Mouse (Mus musculus) neural tube, embryonic 14.5 days (tissue): ENCODE results near the gene Unc13c. TPM values are rescaled to one million over a fixed set of nuclear protein-coding genes. Genes with fewer than 3 reads are reported as not detected.

ENCODE experiments used
- ATAC-seq: fragments of 200-750 bp; cut with Nextera tagmentation; 2 replicates; pipeline ENCODE4 v1.8.0; 2017; ENCODE audit warnings: low read depth, mild to moderate bottlenecking, moderate TSS enrichment, moderate library complexity
- H3K27ac ChIP-seq: fragments of 300-500 bp; sonication (generic); 2 replicates; pipeline ENCODE4 v1.5.1; 2014; ENCODE audit warnings: low read depth, mild to moderate bottlenecking, control low read depth, low read length, moderate library complexity, mixed read lengths
- H3K27me3 ChIP-seq: fragments of 300-500 bp; sonication (generic); 2 replicates; pipeline ENCODE4 v1.6.1; 2014; ENCODE audit warnings: low read length; ENCODE audit not compliant: control insufficient read depth, insufficient read depth
- H3K36me3 ChIP-seq: fragments of 300-500 bp; sonication (generic); 2 replicates; pipeline ENCODE4 v1.6.1; 2014; ENCODE audit warnings: low read length, mixed read lengths; ENCODE audit not compliant: control insufficient read depth, insufficient read depth
- H3K4me1 ChIP-seq: fragments of 300-500 bp; sonication (generic); 2 replicates; pipeline ENCODE4 v1.6.1; 2014; ENCODE audit warnings: low read length; ENCODE audit not compliant: control insufficient read depth, insufficient read depth
- H3K4me2 ChIP-seq: fragments of 300-500 bp; sonication (generic); 2 replicates; pipeline ENCODE4 v1.6.1; 2014; ENCODE audit warnings: mild to moderate bottlenecking, low read depth, low read length, control low read depth
- H3K4me3 ChIP-seq: fragments of 300-500 bp; sonication (generic); 2 replicates; pipeline ENCODE4 v1.5.1; 2014; ENCODE audit warnings: low read depth, low read length, control low read depth, mixed read lengths
- H3K9ac ChIP-seq: fragments of 300-500 bp; sonication (generic); replicated peaks from 2 replicates; pipeline ENCODE4 v1.6.1; 2014; ENCODE audit warnings: low read depth, mild to moderate bottlenecking, control low read depth, low read length, mixed read lengths
- H3K9me3 ChIP-seq: fragments of 300-500 bp; sonication (generic); 2 replicates; pipeline ENCODE4 v1.6.1; 2016; ENCODE audit warnings: low read length; ENCODE audit not compliant: control insufficient read depth
- WGBS: fragments of 180-500 bp; shearing (Covaris S2); extraction: QIAGEN DNeasy Blood & Tissue Kit; methylation state at CpG from one replicate; pipeline ENCODE4 v1.1.7; 2014; 5-methylcytosine and 5-hydroxymethylcytosine counted together
- polyA plus RNA-seq: library from polyadenylated mRNA; unstranded; fragments of >200 nt; fragmentation: Nextera tagmentation; extraction: Ambion mirVana; gene quantifications from 2 replicates; pipeline ENCODE4 v1.2.1, GENCODE M21; 2014

The Unc13c gene
- polyA plus RNA-seq, 1 experiment from 2014 or later, result 9.8 TPM

DNA sequence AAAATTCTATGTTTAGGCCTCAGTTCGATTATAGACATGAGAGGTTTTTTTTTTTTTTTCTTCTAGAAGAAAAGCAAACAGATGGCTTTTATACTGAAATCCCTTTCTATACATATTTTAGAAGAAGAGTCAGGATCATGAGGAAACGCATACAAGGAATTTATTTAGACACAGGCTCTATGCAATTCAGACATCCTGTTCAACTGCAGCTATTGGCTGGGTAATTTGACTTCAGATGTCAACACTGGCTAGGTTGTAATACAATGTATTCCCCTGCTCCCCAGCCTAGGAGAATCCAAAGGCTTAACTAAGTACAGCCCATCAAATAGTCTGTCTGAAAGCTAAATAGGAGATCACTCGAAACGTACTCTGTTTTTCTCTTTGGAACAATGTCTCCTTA, 355.9 kb downstream of the Unc13c start:
- no peak for ATAC-seq
- WGBS, result 84% methylated on average over 4 of the region's 4 CpGs
- Histone ChIP-seq H3K9me3 (no peaks in the 10 kb centered on the region), H3K4me1 (no peaks in the 10 kb centered on the region), H3K27ac (no peak overlapping the region), H3K4me3 (no peak overlapping the region), H3K27me3 (no peaks in the 10 kb centered on the region), H3K36me3 (no peaks in the 10 kb centered on the region), H3K9ac (no peak overlapping the region), H3K4me2 (no peak overlapping the region)

DNA sequence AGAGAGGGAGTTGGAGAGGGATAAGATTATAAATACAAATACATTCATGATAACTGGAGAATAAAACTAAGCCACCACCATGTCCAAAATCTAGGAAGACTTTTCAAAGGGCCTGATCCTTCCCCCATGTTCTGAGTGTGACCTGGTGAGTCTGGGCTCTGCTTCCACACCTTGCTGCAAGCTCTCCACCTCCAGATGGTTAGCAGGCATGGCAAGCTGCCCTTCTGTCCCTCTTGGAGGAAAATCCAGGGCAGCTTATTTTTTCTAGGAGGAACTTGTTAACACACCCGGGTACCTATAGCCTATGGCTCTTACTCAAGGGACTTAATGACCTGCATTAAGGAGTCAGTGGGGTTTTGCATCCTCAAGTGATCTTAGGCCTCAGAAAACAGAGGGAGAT, 364.8 kb downstream of the Unc13c start:
- H3K4me1 ChIP-seq, result no peaks in the 10 kb centered on the region
- no peak overlapping the region for H3K27ac ChIP-seq
- H3K4me2 ChIP-seq, result no peak overlapping the region
- no peak for ATAC-seq
- 67% methylated on average over 1 of the region's 1 CpGs for WGBS
- no peaks in the 10 kb centered on the region for H3K36me3 ChIP-seq
- no peak overlapping the region for H3K9ac ChIP-seq
- H3K4me3 ChIP-seq, result no peak overlapping the region
- no peaks in the 10 kb centered on the region for H3K27me3 ChIP-seq
- no peaks in the 10 kb centered on the region for H3K9me3 ChIP-seq

DNA sequence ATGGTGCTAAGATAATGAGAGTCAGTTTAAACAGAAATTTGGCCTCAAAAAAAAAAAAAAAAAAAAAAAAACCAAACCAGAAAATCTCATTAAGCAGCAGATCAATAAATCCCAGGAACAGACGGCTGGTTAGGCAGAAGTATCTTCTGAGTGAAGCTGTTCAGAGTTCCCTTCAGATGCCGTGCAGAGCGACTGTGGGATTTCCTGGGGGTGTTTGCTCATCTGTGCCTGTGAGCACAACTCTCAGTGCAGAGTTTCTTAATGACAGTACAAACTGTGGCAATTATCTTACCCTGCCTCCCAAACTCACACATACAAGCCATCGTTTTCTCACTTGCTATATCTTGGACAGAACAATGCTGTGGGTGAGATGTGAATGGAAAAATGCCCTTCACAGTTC, 403.2 kb downstream of the Unc13c start:
- H3K9ac ChIP-seq, result no peak overlapping the region
- H3K4me3 ChIP-seq, result no peak overlapping the region
- H3K4me2 ChIP-seq, result no peak overlapping the region
- no peaks in the 10 kb centered on the region for H3K27me3 ChIP-seq
- H3K27ac ChIP-seq, result no peak overlapping the region
- ATAC-seq, result no peak
- no peaks in the 10 kb centered on the region for H3K36me3 ChIP-seq
- no peaks in the 10 kb centered on the region for H3K9me3 ChIP-seq
- WGBS, result 57% methylated on average over 4 of the region's 4 CpGs
- H3K4me1 ChIP-seq, result no peaks in the 10 kb centered on the region

DNA sequence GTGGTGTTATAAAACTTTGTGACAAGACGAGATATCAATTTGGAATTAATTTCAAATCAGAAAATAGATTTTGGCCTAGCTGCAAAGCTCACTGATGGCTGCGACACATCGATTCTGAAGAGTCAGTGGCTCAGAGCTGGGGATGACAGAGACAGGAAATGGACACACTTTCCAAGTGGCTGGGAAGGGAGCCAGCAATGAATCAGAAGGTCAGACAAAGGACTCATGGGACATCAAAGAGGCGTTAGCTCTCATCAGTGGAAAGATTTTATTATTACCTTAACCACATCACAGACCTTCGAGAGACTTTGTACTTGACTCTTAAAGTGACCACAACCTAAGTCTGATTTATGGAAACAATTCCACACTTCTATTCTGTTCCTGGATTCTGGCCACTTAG, 408.7 kb downstream of the Unc13c start:
- Histone ChIP-seq H3K9ac (no peak overlapping the region), H3K36me3 (no peaks in the 10 kb centered on the region), H3K27me3 (no peaks in the 10 kb centered on the region), H3K4me1 (no peaks in the 10 kb centered on the region), H3K4me2 (no peak overlapping the region), H3K9me3 (no peaks in the 10 kb centered on the region), H3K4me3 (no peak overlapping the region), H3K27ac (no peak overlapping the region)
- 44% methylated on average over 5 of the region's 5 CpGs for WGBS
- ATAC-seq, result no peak

DNA sequence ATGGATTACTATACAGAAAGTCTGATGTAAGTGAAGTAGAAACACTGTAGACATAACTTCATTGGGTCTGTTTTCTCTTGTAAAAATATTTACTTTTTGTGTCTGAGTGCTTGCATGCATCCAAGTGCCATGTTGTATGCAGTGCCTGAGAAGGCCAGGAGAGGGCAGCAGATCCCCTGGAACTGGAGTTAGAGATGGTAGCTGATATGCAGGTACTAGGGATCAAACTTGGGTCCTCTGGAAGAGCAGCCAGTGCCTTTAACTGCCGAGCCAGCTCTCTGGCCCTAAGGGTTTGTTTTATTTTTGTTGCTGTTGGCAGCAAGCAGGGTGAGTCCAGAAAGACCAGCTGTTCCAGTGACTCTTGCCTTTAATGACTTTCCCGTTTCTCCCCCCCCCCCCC, 411.0 kb downstream of the Unc13c start:
- no peak for ATAC-seq
- Histone ChIP-seq H3K9ac (no peak overlapping the region), H3K4me2 (no peak overlapping the region), H3K4me3 (no peak overlapping the region), H3K36me3 (no peaks in the 10 kb centered on the region), H3K27me3 (no peaks in the 10 kb centered on the region), H3K9me3 (no peaks in the 10 kb centered on the region), H3K27ac (no peak overlapping the region), H3K4me1 (no peaks in the 10 kb centered on the region)
- 57% methylated on average over 1 of the region's 2 CpGs for WGBS

DNA sequence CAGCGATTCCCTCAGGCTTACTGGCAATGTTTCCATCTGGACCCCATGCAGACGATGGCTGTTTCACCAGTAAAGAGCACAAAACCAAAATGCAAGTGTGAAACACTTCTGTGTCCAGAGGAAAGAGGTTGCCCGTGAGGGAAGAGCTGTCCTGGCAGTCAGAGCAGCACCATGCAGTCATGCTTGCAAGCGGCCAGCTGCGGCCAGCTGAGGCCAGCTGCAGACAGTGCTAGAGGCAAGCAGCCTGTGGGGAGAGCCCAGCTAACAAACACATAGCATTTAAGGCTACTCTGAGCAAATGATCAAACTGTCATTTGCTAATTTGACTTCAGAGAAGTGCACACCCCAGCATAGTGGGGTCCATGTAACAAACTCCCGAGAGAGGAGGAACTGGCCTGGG, 413.4 kb downstream of the Unc13c start:
- H3K4me2 ChIP-seq, result no peak overlapping the region
- 81% methylated on average over 6 of the region's 6 CpGs for WGBS
- no peak overlapping the region for H3K9ac ChIP-seq
- H3K27ac ChIP-seq, result no peak overlapping the region
- H3K9me3 ChIP-seq, result no peaks in the 10 kb centered on the region
- no peaks in the 10 kb centered on the region for H3K4me1 ChIP-seq
- ATAC-seq, result no peak
- H3K27me3 ChIP-seq, result no peaks in the 10 kb centered on the region
- no peak overlapping the region for H3K4me3 ChIP-seq
- no peaks in the 10 kb centered on the region for H3K36me3 ChIP-seq

DNA sequence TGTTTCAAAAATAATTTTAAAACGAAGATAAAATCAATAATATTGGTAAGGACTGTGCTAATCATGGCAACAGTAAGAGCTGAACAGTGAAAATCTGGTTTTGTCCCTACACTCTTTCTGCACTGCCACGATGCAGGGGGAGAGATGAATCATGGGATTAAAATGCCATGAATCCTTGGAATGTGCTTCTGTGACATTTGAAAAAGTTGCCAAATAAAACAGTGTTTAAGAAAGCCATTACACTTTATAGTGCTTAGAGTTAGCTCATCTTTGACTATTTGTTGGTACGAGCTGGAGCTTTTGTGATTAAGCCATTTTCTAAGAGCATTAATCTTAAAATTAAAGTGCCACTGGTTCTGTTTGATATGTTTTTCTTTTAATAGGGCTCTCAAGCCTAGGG, 496.2 kb downstream of the Unc13c start:
- ATAC-seq, result no peak
- Histone ChIP-seq H3K4me3 (no peak overlapping the region), H3K36me3 (no peaks in the 10 kb centered on the region), H3K9ac (no peak overlapping the region), H3K27me3 (no peaks in the 10 kb centered on the region), H3K4me2 (no peak overlapping the region), H3K9me3 (no peaks in the 10 kb centered on the region), H3K27ac (no peak overlapping the region), H3K4me1 (no peaks in the 10 kb centered on the region)
- WGBS, result 64% methylated on average over 3 of the region's 3 CpGs

DNA sequence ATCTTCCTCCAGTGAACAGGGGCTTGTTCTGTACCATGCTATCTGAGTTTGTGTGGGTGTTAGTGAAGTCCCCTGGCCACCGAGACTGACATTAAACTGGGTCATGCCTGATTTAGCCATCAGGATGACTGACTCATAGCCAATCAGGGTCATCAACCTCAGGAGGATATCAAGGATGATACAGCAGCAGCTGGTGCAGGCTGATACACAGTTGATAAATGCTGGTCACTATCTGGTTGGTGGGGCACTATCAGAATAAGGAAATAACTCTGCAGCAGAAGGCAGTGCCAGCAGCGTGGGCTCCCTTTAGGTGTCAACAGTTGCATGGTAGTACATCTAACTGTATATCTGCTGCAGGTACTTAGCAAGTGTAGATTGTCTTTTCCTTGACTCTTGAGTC, 506.7 kb downstream of the Unc13c start:
- no peaks in the 10 kb centered on the region for H3K36me3 ChIP-seq
- no peak overlapping the region for H3K4me2 ChIP-seq
- H3K27me3 ChIP-seq, result no peaks in the 10 kb centered on the region
- H3K9ac ChIP-seq, result no peak overlapping the region
- no peak overlapping the region for H3K4me3 ChIP-seq
- no peak for ATAC-seq
- no peak overlapping the region for H3K27ac ChIP-seq
- no peaks in the 10 kb centered on the region for H3K4me1 ChIP-seq
- 90% methylated on average over 2 of the region's 2 CpGs for WGBS
- no peaks in the 10 kb centered on the region for H3K9me3 ChIP-seq

DNA sequence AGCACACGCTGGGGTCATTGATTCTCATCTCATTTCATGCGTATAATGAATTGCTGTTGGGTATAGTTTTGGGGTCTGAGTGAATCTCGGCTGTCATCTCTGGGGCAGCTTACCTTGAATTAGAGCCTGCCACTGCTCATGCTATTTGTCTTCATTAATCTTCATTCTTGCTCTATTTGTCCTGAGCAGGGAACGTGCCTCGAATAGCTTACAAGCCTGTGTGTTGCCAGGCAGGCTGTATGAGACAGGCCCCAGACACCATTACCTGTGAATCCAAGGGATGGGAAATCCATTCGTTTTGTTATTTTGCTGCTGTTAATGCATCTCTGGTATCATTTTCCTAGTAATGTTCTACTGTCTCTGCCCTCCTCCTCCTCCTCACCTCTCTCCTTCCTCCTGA, 518.8 kb downstream of the Unc13c start:
- Histone ChIP-seq H3K4me1 (no peaks in the 10 kb centered on the region), H3K4me2 (no peak overlapping the region), H3K4me3 (no peak overlapping the region), H3K27me3 (no peaks in the 10 kb centered on the region), H3K9ac (no peak overlapping the region), H3K36me3 (no peaks in the 10 kb centered on the region), H3K27ac (no peak overlapping the region), H3K9me3 (no peaks in the 10 kb centered on the region)
- WGBS, result 66% methylated on average over 6 of the region's 6 CpGs
- no peak for ATAC-seq

DNA sequence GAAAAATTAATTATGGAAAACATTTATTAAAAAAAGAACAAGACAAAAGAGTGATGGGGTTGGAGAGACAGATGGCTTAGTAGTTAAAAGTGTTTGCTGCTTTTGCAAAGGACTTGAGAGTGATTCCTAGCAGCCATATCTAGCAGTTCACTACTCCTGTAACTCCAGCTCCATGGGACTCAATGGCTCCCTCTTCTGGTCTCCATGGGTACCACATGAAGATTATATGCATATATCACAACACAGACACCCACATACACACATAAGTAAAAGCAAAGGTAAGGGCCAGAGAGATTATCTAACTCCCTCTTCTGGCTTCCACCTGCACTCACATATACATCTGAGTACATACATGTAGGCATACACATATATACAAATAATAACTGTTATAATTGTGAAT, 519.5 kb downstream of the Unc13c start:
- no peak overlapping the region for H3K27ac ChIP-seq
- no peak for ATAC-seq
- H3K4me3 ChIP-seq, result no peak overlapping the region
- no peak overlapping the region for H3K4me2 ChIP-seq
- H3K9ac ChIP-seq, result no peak overlapping the region
- H3K27me3 ChIP-seq, result no peaks in the 10 kb centered on the region
- H3K9me3 ChIP-seq, result no peaks in the 10 kb centered on the region
- no peaks in the 10 kb centered on the region for H3K36me3 ChIP-seq
- H3K4me1 ChIP-seq, result no peaks in the 10 kb centered on the region
